Mouse (Mus musculus) macrophage (primary cell): ENCODE measurements around the gene Tbata. TPM values are rescaled to one million over a fixed set of nuclear protein-coding genes. Genes with fewer than 3 reads are reported as not detected.

ENCODE experiments used
- H3K27ac ChIP-seq: fragments of 350-480 bp; formaldehyde crosslinking; 2 replicates; pipeline ENCODE4 v1.9.0; 2021
- H3K36me3 ChIP-seq: fragments of 350-480 bp; formaldehyde crosslinking; 2 replicates; pipeline ENCODE4 v1.9.0; 2021; ENCODE audit errors: inconsistent target
- H3K4me3 ChIP-seq: fragments of 350-480 bp; formaldehyde crosslinking; 2 replicates; pipeline ENCODE4 v1.9.0; 2021; ENCODE audit errors: inconsistent target
- H3K79me2 ChIP-seq: fragments of 350-480 bp; formaldehyde crosslinking; 2 replicates; pipeline ENCODE4 v1.9.0; 2021; ENCODE audit errors: inconsistent target
- WGBS: methylation state at CpG from one replicate; pipeline ENCODE4 v1.1.7; 2026; ENCODE audit warnings: inconsistent platforms; ENCODE audit not compliant: missing documents; 5-methylcytosine and 5-hydroxymethylcytosine counted together
- polyA plus RNA-seq: library from polyadenylated mRNA; stranded (reverse); fragments of 250-400 nt; gene quantifications from 3 replicates; pipeline ENCODE4 v1.2.4, GENCODE M21; 2018; ENCODE audit warnings: inconsistent platforms

Gene Tbata
- polyA plus RNA-seq, 1 experiment from 2014 or later = not detected

DNA sequence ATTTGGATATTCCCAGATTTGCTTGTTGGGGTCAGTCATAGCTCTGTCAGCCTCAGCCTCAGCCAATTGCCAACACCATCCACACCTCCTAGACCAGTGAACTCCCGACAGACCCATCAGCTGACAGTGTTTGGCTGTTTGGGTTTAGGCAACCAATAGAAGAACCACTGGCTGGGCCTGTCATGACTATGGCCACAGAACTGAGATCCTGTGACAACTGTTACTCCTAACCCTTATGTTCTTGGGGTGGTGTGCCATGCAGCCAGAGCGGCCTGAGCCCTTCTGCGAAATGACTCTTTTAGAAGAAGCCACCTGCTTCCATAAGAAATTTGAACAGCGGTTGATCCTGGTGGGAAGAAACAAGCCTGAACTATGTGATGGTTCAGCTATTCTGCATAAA, 39.4 kb downstream of the Tbata start:
- WGBS = 87% methylated on average over 4 of the region's 4 CpGs
- H3K4me3 ChIP-seq = no peak overlapping the region
- H3K79me2 ChIP-seq = no peaks in the 10 kb centered on the region
- no peaks in the 10 kb centered on the region for H3K36me3 ChIP-seq
- H3K27ac ChIP-seq = no peak overlapping the region

DNA sequence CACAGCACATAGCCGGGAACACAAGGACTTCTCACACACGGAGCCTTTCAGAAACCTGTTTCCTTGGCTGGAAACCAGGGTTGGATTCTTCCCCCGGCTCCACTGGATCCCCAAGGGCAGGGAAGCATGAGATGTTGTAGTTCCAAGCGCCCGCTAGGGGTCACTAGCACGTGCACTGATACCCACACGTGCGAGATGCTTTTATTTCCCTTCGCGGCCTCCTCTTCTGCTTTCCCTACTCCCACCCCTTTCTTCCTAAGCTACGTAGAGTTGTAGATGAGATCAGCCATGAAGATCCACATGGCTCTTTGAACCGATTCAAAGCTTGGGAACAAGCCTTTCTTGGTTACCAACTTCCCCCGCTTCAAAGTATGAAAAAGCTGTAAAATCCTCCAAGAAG, 40.0 kb downstream of the Tbata start:
- Histone ChIP-seq H3K36me3 (no peaks in the 10 kb centered on the region), H3K27ac (no peak overlapping the region), H3K4me3 (no peak overlapping the region), H3K79me2 (no peaks in the 10 kb centered on the region)
- WGBS = 13% methylated on average over 12 of the region's 13 CpGs

DNA sequence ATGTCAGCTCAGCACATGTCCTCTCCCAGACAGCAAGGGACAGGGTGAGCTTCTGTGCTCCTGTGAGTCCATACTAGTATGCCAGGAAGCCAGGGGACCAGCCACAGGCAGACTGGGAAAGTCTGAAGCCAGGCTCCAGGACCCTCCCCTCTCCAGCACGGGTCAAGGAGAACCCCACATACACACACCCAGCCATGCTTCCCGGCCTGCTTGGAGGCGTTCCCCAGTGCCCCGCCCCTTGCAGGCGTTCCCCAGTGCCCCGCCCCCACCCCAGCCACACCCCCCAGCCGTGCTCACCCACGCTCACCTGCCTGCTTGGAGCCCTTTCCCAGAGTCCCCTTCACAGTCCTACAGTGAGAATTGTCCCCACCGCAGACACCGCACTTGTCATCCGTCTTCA, 41.1 kb downstream of the Tbata start:
- Histone ChIP-seq H3K4me3 (no peak overlapping the region), H3K36me3 (no peaks in the 10 kb centered on the region)
- 16% methylated on average over 11 of the region's 11 CpGs for WGBS

DNA sequence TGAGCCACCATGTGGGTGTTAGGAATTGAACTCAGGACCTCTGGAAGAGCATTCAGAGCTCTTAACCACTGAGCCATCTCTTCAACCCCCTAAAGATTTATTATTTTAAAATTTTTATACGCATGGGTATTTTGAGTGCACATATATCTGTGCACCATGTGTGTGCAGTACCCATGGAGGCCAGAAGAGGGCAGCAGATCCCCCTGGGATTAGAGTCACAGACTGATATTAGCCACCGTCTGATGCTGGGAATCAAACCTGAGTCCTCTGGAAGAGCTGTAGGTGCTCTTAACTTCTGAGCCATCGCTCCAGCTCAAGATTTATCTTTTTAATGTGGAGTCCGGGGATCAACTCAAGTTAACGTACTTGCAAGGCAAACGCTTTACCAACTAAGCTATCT, 43.9 kb downstream of the Tbata start:
- Histone ChIP-seq H3K4me3 (no peak overlapping the region), H3K36me3 (no peaks in the 10 kb centered on the region), H3K27ac (no peak overlapping the region), H3K79me2 (no peaks in the 10 kb centered on the region)
- WGBS = 95% methylated on average over 5 of the region's 6 CpGs

More for the DNA sequence above, 41.1 kb downstream of the Tbata start:
- no peak overlapping the region for H3K27ac ChIP-seq
- no peaks in the 10 kb centered on the region for H3K79me2 ChIP-seq

DNA sequence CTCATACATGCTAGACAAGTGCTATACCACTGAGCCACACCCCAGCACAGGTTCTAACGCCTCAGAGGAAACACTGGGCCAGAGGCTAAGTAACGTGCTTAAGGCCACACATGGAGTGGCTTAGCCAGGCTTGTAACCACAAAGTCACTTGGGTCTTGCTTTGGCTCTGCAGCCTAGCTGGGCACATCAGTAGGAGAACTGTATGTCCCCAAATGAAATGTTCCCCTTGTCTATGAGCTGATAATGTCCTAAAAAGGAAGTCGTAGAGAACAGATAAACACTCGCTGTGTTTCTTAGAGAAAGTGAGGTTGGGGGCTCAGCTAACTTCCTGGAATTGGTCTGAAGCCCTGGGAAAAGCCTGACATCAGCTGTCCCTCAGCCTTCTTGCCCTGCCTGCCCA, 44.4 kb downstream of the Tbata start:
- WGBS = 41% methylated on average over 4 of the region's 4 CpGs
- no peak overlapping the region for H3K27ac ChIP-seq
- H3K79me2 ChIP-seq = no peaks in the 10 kb centered on the region
- H3K36me3 ChIP-seq = no peaks in the 10 kb centered on the region
- no peak overlapping the region for H3K4me3 ChIP-seq

DNA sequence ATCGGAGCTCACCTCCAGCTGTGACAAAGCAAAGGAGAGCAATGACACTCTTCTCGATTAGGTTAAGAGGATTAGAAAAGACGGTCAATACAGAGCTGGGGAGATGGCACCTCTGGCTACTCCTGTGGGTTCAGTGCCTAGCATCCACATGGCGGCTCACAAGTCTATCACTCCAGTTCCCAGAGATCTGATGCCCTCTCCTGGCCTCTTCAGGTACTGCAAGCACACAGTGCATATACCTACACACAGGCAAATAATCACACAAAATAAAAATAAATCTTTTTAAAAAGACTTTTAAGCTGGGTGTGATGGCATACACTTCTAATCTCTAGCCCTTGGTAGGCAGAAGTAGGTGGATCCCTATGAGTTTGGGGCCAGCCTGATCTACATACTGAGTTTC, 47.6 kb downstream of the Tbata start:
- no peak overlapping the region for H3K4me3 ChIP-seq
- H3K27ac ChIP-seq = no peak overlapping the region
- H3K79me2 ChIP-seq = no peaks in the 10 kb centered on the region
- H3K36me3 ChIP-seq = no peaks in the 10 kb centered on the region
- whole genome bisulfite sequencing = 93% methylated on average over 4 of the region's 4 CpGs

DNA sequence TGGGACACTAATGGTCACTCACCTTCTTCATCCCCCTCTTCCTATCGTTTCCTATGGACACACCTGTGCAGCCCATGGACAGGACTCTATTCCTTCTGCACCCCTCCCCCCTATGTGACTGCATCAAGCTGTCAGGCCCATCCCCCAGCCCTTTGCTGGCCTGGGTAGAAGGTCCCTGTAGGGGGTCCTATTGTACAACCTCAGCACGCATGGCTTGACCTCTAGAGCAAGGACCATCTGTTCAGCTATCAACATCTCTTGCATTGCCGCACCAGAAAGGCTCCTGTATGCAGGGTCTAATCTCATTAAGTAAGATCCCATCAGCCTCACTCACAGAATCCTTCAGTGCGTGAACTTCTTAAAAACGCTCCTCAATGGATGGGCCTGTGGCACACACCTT, 53.9 kb downstream of the Tbata start:
- Histone ChIP-seq H3K4me3 (no peak overlapping the region), H3K36me3 (no peaks in the 10 kb centered on the region), H3K79me2 (no peaks in the 10 kb centered on the region), H3K27ac (no peak overlapping the region)
- 98% methylated on average over 5 of the region's 5 CpGs for WGBS

DNA sequence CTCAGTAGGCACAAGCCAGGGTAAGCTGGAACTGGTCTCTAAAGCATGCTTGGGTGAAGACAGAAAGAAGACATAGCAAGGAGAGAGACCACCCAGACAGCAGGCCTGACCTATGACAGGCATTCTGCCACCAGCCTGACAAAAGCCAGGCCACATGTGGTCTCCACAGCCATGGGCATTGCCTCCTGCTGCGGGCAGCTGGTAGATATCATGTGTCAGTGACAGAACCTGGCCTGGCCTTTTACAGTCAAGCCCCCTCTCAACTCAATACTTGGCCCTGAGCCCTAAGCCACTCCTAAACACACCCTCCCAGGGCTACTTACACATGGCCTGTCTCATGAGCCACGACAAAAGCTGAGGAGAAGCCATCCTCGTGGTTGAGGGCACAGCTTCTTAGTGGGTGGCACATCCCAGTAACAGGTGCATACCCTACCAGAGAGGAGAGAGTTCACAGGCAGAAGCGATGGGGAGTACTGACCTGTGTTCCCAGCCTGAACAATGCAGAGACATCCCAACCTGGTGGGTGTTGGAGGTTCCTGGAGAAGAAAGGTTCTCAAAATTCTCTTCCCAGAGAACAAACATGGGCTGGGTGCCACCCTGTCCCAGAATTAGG, 55.1 kb downstream of the Tbata start:
- Histone ChIP-seq H3K27ac (no peak overlapping the region), H3K36me3 (no peaks in the 10 kb centered on the region), H3K4me3 (no peak overlapping the region), H3K79me2 (no peaks in the 10 kb centered on the region)
- WGBS = 64% methylated on average over 4 of the region's 4 CpGs

DNA sequence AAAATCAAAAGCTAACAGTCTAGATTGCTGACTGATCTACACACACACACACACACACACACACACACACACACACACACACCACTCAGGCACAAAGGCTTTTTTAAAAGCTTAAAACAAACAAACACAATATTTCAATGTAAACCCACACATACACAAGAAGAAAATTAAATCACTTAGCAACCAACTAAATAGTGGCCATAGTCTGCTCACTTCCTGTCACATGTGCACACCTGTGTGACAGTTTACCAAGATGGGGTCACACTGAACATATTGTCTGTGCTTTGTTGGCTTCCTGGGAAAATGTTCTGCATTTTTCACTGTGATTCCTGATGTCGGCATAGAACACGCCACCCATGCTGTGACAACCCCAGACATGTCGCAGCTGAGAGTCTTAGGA, 60.0 kb downstream of the Tbata start:
- H3K79me2 ChIP-seq = no peaks in the 10 kb centered on the region
- no peaks in the 10 kb centered on the region for H3K36me3 ChIP-seq
- WGBS = 93% methylated on average over 3 of the region's 3 CpGs
- no peak overlapping the region for H3K4me3 ChIP-seq
- no peak overlapping the region for H3K27ac ChIP-seq

DNA sequence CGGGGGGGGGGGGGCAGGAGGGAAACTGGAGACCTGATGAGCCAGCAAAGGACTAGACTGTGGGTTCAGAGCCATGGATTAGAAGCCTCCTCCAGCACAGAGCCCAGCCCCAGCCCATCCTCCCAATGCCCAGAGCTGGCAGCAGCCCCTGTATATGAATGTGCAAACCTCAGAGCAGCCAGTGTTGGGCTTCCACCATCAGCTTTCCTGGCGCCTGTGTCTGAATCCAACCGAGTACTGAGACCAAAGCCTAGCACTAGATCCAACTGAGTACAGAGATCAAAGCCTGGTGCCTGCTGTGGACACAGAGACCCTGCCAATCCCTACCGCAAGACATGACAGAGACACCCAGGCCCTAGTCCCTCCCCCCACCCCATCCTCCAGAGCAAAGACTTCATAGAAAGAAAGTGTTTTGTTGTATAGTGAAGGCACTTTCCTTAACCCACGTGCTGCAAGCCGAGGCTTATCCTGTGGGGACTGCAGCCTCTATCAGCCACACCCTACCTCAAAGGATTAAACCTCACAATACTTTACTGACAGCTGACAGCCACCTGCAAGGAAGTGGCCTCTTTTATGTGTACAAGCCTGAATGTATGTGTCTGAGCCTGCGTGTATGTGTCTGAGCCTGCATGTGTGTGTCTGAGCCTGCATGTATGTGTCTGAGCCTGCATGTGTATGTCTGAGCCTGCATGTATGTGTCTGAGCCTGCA, 61.3 kb downstream of the Tbata start:
- Histone ChIP-seq H3K27ac (no peak overlapping the region), H3K4me3 (no peak overlapping the region), H3K36me3 (no peaks in the 10 kb centered on the region), H3K79me2 (no peaks in the 10 kb centered on the region)
- WGBS = 80% methylated on average over 7 of the region's 7 CpGs

DNA sequence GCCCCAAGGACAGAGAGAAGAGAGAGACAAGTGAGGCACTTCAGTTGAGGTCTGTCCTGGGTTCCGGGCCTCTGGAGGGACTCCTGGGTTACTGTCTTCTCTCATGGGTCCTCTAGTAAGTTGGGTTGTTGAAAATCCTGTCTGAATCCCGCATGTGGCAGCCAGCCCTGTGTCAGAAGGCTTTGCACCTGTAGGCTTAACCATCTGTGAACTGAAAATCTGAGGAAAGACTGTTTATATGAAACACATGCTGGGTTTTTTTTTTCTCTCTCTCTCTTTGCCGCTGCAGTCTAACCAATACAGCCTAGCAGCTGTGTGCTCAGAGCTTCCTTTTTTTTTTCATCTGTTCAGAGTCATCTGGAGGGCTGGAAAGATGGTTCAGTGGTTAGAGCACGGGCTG, 62.6 kb downstream of the Tbata start:
- 72% methylated on average over 4 of the region's 4 CpGs for WGBS
- Histone ChIP-seq H3K27ac (no peak overlapping the region), H3K79me2 (no peaks in the 10 kb centered on the region), H3K36me3 (no peaks in the 10 kb centered on the region), H3K4me3 (no peak overlapping the region)

DNA sequence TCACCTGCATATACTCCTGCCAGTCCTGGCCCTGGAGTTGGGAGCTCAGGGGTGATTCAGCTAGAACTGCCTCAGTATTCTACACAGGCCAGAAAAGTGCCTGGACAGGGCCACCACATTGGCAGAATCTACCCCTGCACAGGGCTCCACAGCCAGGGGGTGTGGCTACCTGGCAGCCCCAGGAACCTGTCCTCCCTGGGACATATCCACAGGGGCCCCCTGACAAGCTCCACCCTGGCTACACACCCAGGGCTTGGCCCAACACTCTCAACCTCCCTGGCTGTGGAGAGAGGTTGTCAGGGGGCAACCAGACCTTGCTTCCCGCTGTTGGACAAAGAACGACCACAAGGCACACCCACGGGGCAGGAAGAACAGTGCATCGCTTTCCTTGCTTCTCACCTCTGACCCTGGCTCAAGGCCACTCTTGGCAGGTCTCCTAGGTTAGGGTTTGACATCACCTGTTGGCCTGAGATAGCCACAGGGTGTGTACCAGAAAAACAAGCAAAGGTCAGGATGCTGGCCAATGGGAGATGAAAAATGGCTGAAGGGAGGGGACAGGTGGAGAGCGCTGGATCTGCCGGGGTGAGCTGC, 64.0 kb downstream of the Tbata start:
- H3K36me3 ChIP-seq = no peaks in the 10 kb centered on the region
- WGBS = 89% methylated on average over 6 of the region's 6 CpGs
- no peaks in the 10 kb centered on the region for H3K79me2 ChIP-seq
- no peak overlapping the region for H3K4me3 ChIP-seq
- H3K27ac ChIP-seq = no peak overlapping the region

DNA sequence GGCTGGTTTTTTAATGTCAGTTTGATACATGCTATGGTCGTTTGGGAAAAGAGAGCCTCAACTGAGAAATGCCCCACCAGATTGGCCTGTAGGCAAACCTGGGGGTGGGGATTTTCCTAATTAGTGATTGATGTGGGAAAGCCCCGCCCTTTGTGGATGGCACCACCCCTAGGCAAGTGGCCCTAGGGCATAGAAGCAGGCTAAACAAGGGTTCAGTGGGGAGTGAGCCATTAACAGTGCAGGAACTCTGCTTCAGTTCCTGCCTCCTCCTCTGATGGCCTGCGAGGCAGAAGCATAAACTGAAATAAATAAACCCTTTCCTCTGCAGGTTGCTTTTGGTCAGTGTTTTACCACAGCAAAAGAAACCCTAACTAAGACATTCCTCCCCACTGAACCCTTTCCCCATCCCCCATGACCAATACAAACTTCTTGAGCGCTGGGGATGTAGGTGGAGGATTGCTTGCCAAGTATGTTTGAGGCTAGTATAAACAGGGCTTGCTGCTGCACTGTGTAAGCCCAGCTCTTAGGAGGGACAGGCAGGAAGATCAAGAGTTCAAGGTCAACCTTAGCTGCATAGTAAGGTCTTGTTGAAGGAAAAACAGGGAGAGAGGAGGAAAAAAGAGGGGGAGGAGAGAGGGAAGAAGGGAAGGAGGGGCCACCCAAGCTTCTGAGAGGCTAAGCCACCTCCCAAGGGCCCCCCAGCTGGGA, 65.1 kb downstream of the Tbata start:
- no peaks in the 10 kb centered on the region for H3K36me3 ChIP-seq
- H3K27ac ChIP-seq = no peak overlapping the region
- 84% methylated on average over 4 of the region's 4 CpGs for WGBS
- no peaks in the 10 kb centered on the region for H3K79me2 ChIP-seq
- no peak overlapping the region for H3K4me3 ChIP-seq

DNA sequence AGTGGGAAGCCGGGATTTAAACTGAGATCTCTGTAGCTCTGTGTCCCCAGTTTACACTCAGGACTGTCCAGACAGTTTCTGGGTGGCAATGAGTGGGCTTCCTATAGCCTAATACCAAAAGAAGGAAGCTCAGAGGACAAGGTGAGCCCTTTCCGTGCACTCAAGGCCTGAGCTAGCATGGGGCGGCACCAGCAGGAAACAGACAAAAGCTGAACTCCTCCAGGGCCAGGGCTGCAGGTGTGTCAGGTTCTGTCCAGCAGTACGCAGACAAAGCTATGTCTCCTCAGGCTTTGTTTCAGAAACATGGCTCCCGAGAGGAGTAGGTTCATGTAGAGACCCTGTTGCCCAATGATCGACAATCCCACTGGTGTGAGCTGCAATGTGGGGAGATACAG, 65.6 kb downstream of the Tbata start:
- 85% methylated on average over 6 of the region's 6 CpGs for WGBS
- no peaks in the 10 kb centered on the region for H3K79me2 ChIP-seq
- H3K27ac ChIP-seq = no peak overlapping the region
- H3K36me3 ChIP-seq = no peaks in the 10 kb centered on the region
- no peak overlapping the region for H3K4me3 ChIP-seq
